Mouse (Mus musculus): ENCODE results near the gene Glis3. TPM values are rescaled to one million over a fixed set of nuclear protein-coding genes. Genes with fewer than 3 reads are reported as not detected.
A peak's percentile ranks its signal among the peaks of the same experiment; 100 is the strongest.

The Glis3 gene
- polyA plus RNA-seq, 1 experiment from 2014 or later = 3.2 TPM

DNA sequence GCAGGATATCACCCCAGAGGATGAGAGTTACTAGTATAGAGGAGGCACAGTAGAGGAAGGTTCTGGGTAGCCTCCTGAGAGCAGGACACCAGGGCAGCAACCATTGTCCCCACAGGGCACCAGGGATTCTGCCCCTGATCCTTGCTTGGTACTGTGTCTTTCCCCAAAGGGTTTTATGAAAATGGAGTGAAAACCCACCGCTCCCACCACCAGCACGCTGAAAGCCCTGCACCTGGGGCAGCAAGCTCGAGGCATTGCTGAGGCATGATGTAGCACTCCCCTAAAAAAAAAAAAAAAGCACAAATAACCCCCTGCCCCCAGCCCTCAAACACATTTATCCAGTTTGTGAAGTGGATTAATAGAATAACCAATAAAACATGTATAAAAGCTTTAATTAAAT is 421.4 kb downstream of the Glis3 start:
- H3K27ac ChIP-seq (replicated peaks; ENCODE audit: low read depth, low read length) = no peak overlapping the region

GRCm38 (mm10) chr19:28247345-28247744 is 432.5 kb downstream of the Glis3 start:
- Histone ChIP-seq H3K4me2 (ENCODE audit: low read depth, severe bottlenecking) (no peak overlapping the region), H3K27ac (replicated peaks; ENCODE audit: low read depth, low read length) (no peak overlapping the region), H3K4me3 (ENCODE audit: low read depth, low read length) (no peak overlapping the region), H3K36me3 (ENCODE audit: control insufficient read depth, insufficient read depth, low read length) (no peaks in the 10 kb centered on the region), H3K9ac (ENCODE audit: low read length) (no peak overlapping the region), H3K4me1 (ENCODE audit: control insufficient read depth, insufficient read depth, low read length) (no peaks in the 10 kb centered on the region), H3K9me3 (ENCODE audit: control insufficient read depth, low read length) (no peaks in the 10 kb centered on the region), H3K27me3 (ENCODE audit: control insufficient read depth, insufficient read depth, low read length) (no peaks in the 10 kb centered on the region)
- WGBS = 93% methylated on average over 7 of the region's 7 CpGs
- DNase-seq (ENCODE audit: low spot score) (no peak), ATAC-seq (ENCODE audit: insufficient number of reproducible peaks, low FRiP score, low TSS enrichment, low read depth) (no peak)

More for the DNA sequence above, 421.4 kb downstream of the Glis3 start:
- no peaks in the 10 kb centered on the region for H3K9me3 ChIP-seq (ENCODE audit: control insufficient read depth, low read length)
- 11% methylated on average over 3 of the region's 3 CpGs for WGBS
- peak; percentile 56 for DNase-seq (ENCODE audit: low spot score)
- no peak overlapping the region for H3K4me2 ChIP-seq (ENCODE audit: low read depth, severe bottlenecking)
- no peaks in the 10 kb centered on the region for H3K27me3 ChIP-seq (ENCODE audit: control insufficient read depth, insufficient read depth, low read length)
- peak; percentile 70 for ATAC-seq (ENCODE audit: insufficient number of reproducible peaks, low FRiP score, low TSS enrichment, low read depth)
- H3K4me3 ChIP-seq (ENCODE audit: low read depth, low read length) = no peak overlapping the region
- no peaks in the 10 kb centered on the region for H3K36me3 ChIP-seq (ENCODE audit: control insufficient read depth, insufficient read depth, low read length)
- H3K9ac ChIP-seq (ENCODE audit: low read length) = no peak overlapping the region
- peaks cover 5% of the 10 kb centered on the region for H3K4me1 ChIP-seq (ENCODE audit: control insufficient read depth, insufficient read depth, low read length)

GRCm38 (mm10) chr19:28246186-28246585 is 433.7 kb downstream of the Glis3 start:
- Histone ChIP-seq H3K9me3 (ENCODE audit: control insufficient read depth, low read length) (no peaks in the 10 kb centered on the region), H3K4me2 (ENCODE audit: low read depth, severe bottlenecking) (no peak overlapping the region)

DNA sequence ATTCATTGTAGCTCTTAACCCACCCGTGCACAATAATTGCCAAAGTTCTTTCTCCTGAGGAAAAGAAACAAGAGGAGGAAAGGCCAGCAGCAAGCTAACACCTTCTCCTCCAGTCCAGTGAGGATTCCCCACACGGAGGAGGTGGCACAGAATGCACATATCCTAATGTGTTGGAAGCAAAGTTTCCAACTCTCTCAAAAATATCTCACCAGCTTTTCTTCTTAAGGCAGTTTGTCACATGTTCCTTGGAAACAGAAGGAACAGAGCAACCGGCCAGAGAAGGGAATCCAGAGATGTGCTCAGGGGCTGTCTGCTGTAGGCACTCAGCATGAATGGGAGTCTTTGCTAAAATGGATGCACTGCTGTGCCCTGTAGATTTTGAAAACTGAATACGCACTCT is 441.8 kb downstream of the Glis3 start:
- no peak overlapping the region for H3K9ac ChIP-seq (ENCODE audit: low read length)
- no peak overlapping the region for H3K4me3 ChIP-seq (ENCODE audit: low read depth, low read length)
- H3K36me3 ChIP-seq (ENCODE audit: control insufficient read depth, insufficient read depth, low read length) = no peaks in the 10 kb centered on the region
- no peaks in the 10 kb centered on the region for H3K9me3 ChIP-seq (ENCODE audit: control insufficient read depth, low read length)
- WGBS = 83% methylated on average over 4 of the region's 4 CpGs
- no peak for ATAC-seq (ENCODE audit: insufficient number of reproducible peaks, low FRiP score, low TSS enrichment, low read depth)
- no peaks in the 10 kb centered on the region for H3K4me1 ChIP-seq (ENCODE audit: control insufficient read depth, insufficient read depth, low read length)
- no peak overlapping the region for H3K4me2 ChIP-seq (ENCODE audit: low read depth, severe bottlenecking)
- H3K27ac ChIP-seq (replicated peaks; ENCODE audit: low read depth, low read length) = no peak overlapping the region
- no peak for DNase-seq (ENCODE audit: low spot score)
- no peaks in the 10 kb centered on the region for H3K27me3 ChIP-seq (ENCODE audit: control insufficient read depth, insufficient read depth, low read length)

More at GRCm38 (mm10) chr19:28246186-28246585, 433.7 kb downstream of the Glis3 start:
- Histone ChIP-seq H3K27me3 (ENCODE audit: control insufficient read depth, insufficient read depth, low read length) (no peaks in the 10 kb centered on the region), H3K9ac (ENCODE audit: low read length) (no peak overlapping the region), H3K4me1 (ENCODE audit: control insufficient read depth, insufficient read depth, low read length) (no peaks in the 10 kb centered on the region), H3K4me3 (ENCODE audit: low read depth, low read length) (no peak overlapping the region), H3K36me3 (ENCODE audit: control insufficient read depth, insufficient read depth, low read length) (no peaks in the 10 kb centered on the region), H3K27ac (replicated peaks; ENCODE audit: low read depth, low read length) (no peak overlapping the region)
- WGBS = 90% methylated on average over 5 of the region's 5 CpGs
- ATAC-seq (ENCODE audit: insufficient number of reproducible peaks, low FRiP score, low TSS enrichment, low read depth) (no peak), DNase-seq (ENCODE audit: low spot score) (no peak)

DNA sequence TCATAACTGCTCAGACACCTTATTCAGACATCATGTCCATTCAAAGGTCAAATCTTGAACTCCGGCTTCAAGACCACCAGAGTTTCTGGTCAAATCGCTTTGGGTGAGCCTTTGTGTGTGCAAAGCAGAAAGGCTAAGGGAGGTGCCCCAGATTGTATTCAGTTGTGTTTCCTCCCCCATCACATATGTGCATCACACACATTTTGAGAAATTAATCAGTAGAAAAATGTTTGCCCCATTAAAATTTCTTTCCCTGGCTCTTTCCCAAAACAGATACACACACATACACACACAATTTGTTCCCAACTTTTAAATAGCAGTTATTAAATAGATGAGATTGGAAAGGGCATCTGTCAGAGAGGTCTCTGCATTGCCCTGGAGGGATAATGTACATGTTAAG is 442.3 kb downstream of the Glis3 start:
- H3K27ac ChIP-seq (replicated peaks; ENCODE audit: low read depth, low read length) = no peak overlapping the region
- H3K36me3 ChIP-seq (ENCODE audit: control insufficient read depth, insufficient read depth, low read length) = no peaks in the 10 kb centered on the region
- 95% methylated on average over 2 of the region's 2 CpGs for WGBS
- H3K4me2 ChIP-seq (ENCODE audit: low read depth, severe bottlenecking) = no peak overlapping the region
- no peak for ATAC-seq (ENCODE audit: insufficient number of reproducible peaks, low FRiP score, low TSS enrichment, low read depth)
- no peak for DNase-seq (ENCODE audit: low spot score)
- no peaks in the 10 kb centered on the region for H3K9me3 ChIP-seq (ENCODE audit: control insufficient read depth, low read length)
- H3K27me3 ChIP-seq (ENCODE audit: control insufficient read depth, insufficient read depth, low read length) = no peaks in the 10 kb centered on the region
- no peaks in the 10 kb centered on the region for H3K4me1 ChIP-seq (ENCODE audit: control insufficient read depth, insufficient read depth, low read length)
- no peak overlapping the region for H3K9ac ChIP-seq (ENCODE audit: low read length)
- no peak overlapping the region for H3K4me3 ChIP-seq (ENCODE audit: low read depth, low read length)

GRCm38 (mm10) chr19:28235571-28235970 is 444.3 kb downstream of the Glis3 start:
- no peaks in the 10 kb centered on the region for H3K36me3 ChIP-seq (ENCODE audit: control insufficient read depth, insufficient read depth, low read length)
- H3K4me1 ChIP-seq (ENCODE audit: control insufficient read depth, insufficient read depth, low read length) = no peaks in the 10 kb centered on the region
- H3K9ac ChIP-seq (ENCODE audit: low read length) = no peak overlapping the region
- no peak for DNase-seq (ENCODE audit: low spot score)
- no peak overlapping the region for H3K4me3 ChIP-seq (ENCODE audit: low read depth, low read length)
- no peaks in the 10 kb centered on the region for H3K9me3 ChIP-seq (ENCODE audit: control insufficient read depth, low read length)
- no peaks in the 10 kb centered on the region for H3K27me3 ChIP-seq (ENCODE audit: control insufficient read depth, insufficient read depth, low read length)
- H3K4me2 ChIP-seq (ENCODE audit: low read depth, severe bottlenecking) = no peak overlapping the region
- no peak overlapping the region for H3K27ac ChIP-seq (replicated peaks; ENCODE audit: low read depth, low read length)
- no peak for ATAC-seq (ENCODE audit: insufficient number of reproducible peaks, low FRiP score, low TSS enrichment, low read depth)
- WGBS = 78% methylated on average over 5 of the region's 5 CpGs

DNA sequence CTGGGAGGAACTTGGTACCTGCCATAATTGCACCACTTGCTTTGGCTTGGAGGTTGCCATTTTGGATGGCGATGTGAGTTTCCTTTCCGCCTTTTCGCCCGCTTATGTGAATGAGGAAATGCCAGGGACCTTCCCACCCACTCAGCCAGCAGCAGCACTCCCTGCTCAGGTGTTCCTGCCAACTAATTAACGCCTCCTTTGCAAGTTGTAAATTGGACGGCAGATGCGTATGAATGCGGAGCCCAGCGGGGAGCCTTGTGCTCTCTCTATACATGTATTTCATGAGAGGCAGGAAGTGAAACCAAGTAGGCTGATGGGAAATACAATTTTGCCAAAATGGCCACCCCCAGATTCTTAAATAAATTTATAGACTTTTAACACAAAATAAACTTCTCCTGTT is 444.8 kb downstream of the Glis3 start:
- DNase-seq (ENCODE audit: low spot score) = no peak
- Histone ChIP-seq H3K27ac (replicated peaks; ENCODE audit: low read depth, low read length) (no peak overlapping the region), H3K9ac (ENCODE audit: low read length) (no peak overlapping the region), H3K36me3 (ENCODE audit: control insufficient read depth, insufficient read depth, low read length) (no peaks in the 10 kb centered on the region), H3K9me3 (ENCODE audit: control insufficient read depth, low read length) (no peaks in the 10 kb centered on the region), H3K4me2 (ENCODE audit: low read depth, severe bottlenecking) (no peak overlapping the region), H3K27me3 (ENCODE audit: control insufficient read depth, insufficient read depth, low read length) (no peaks in the 10 kb centered on the region), H3K4me1 (ENCODE audit: control insufficient read depth, insufficient read depth, low read length) (no peaks in the 10 kb centered on the region), H3K4me3 (ENCODE audit: low read depth, low read length) (no peak overlapping the region)
- no peak for ATAC-seq (ENCODE audit: insufficient number of reproducible peaks, low FRiP score, low TSS enrichment, low read depth)
- WGBS = 82% methylated on average over 9 of the region's 9 CpGs

- Histone ChIP-seq H3K9me3 (ENCODE audit: control insufficient read depth, low read length) (no peaks in the 10 kb centered on the region), H3K4me2 (ENCODE audit: low read depth, severe bottlenecking) (no peak overlapping the region), H3K27me3 (ENCODE audit: control insufficient read depth, insufficient read depth, low read length) (no peaks in the 10 kb centered on the region), H3K4me1 (ENCODE audit: control insufficient read depth, insufficient read depth, low read length) (no peaks in the 10 kb centered on the region), H3K36me3 (ENCODE audit: control insufficient read depth, insufficient read depth, low read length) (no peaks in the 10 kb centered on the region), H3K9ac (ENCODE audit: low read length) (no peak overlapping the region), H3K27ac (replicated peaks; ENCODE audit: low read depth, low read length) (no peak overlapping the region), H3K4me3 (ENCODE audit: low read depth, low read length) (no peak overlapping the region)
- ATAC-seq (ENCODE audit: insufficient number of reproducible peaks, low FRiP score, low TSS enrichment, low read depth) = no peak
- WGBS = 93% methylated on average over 2 of the region's 2 CpGs
- DNase-seq (ENCODE audit: low spot score) = no peak
Observed at GRCm38 (mm10) chr19:28234676-28235075, 445.2 kb downstream of the Glis3 start.

DNA sequence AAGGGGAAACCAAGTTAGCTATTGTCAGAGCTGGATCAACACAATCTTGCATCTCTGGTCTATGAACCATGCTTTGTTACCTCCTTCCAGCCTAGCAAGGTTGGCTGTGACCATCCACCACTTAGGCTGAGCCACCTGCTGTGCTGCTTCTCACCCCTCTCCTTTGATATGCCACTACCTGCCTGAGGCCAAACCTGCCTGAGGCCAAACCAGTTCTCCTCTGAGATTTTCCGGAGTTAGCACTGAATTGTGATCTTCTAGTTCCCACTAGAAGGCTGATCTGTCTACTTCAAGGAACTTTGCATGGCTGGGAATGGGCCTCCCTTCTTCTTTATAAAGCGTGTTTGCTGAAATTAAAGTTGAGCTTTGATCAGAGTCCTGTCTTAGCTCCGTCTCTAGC is 448.4 kb downstream of the Glis3 start:
- no peak for ATAC-seq (ENCODE audit: insufficient number of reproducible peaks, low FRiP score, low TSS enrichment, low read depth)
- no peak overlapping the region for H3K27ac ChIP-seq (replicated peaks; ENCODE audit: low read depth, low read length)
- no peak overlapping the region for H3K4me2 ChIP-seq (ENCODE audit: low read depth, severe bottlenecking)
- WGBS = 52% methylated on average over 3 of the region's 3 CpGs
- no peaks in the 10 kb centered on the region for H3K9me3 ChIP-seq (ENCODE audit: control insufficient read depth, low read length)
- no peak overlapping the region for H3K9ac ChIP-seq (ENCODE audit: low read length)
- no peaks in the 10 kb centered on the region for H3K27me3 ChIP-seq (ENCODE audit: control insufficient read depth, insufficient read depth, low read length)
- no peak overlapping the region for H3K4me3 ChIP-seq (ENCODE audit: low read depth, low read length)
- no peak for DNase-seq (ENCODE audit: low spot score)
- no peaks in the 10 kb centered on the region for H3K4me1 ChIP-seq (ENCODE audit: control insufficient read depth, insufficient read depth, low read length)
- H3K36me3 ChIP-seq (ENCODE audit: control insufficient read depth, insufficient read depth, low read length) = no peaks in the 10 kb centered on the region

All from limb, embryonic 11.5 days (tissue).